Mouse (Mus musculus) ES-Bruce4 (cell line): ENCODE measurements around the gene Slc25a28.

Source experiments
- CTCF ChIP-seq: IDR thresholded peaks from one replicate; pipeline ENCODE4 v1.8.1; 2011; ENCODE audit warnings: low read depth, low read length
- EP300 ChIP-seq: IDR thresholded peaks from 2 replicates; pipeline ENCODE4 v1.6.1; 2011; ENCODE audit warnings: low read depth, low read length; ENCODE audit not compliant: insufficient read depth

DNA sequence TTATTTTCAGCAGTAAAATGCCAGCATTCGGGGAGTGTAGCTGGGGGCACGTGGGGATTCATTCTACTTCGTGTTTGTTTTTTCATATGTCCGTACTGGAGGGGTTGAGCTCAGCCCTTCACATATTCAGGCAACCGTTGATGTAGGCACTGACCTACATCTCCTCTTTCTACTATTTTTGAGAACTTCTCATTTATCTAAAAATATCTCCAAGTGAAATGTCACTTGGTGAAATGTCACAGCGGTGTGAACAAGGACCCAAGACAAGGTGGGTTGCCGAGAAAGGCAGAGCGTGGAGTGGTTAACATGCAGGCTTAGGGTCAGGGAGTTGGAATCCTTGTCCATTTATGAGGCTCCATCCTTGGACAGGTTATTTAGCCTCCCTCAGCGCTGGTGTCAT is 27.4 kb downstream of the Slc25a28 start:
- TF ChIP-seq CTCF (no peak), EP300 (no peak)
